Mouse (Mus musculus): Measurements from ENCODE around the gene Celsr2. TPM values are rescaled to one million over a fixed set of nuclear protein-coding genes. Genes with fewer than 3 reads are reported as not detected.

Celsr2 gene
- total RNA-seq, 4 experiments from 2014 or later, result 6.5 to 14.6 (median 9.5) TPM

- no peak for DNase-seq
These were observed 3.6 kb downstream of the Celsr2 start for GRCm38 (mm10) chr3:108411754-108412121.

- DNase-seq, result no peak
These were observed 4.2 kb downstream of the Celsr2 start for GRCm38 (mm10) chr3:108411026-108411753.

- no peak for DNase-seq
These were observed 5.0 kb downstream of the Celsr2 start for GRCm38 (mm10) chr3:108410359-108410714.

DNA sequence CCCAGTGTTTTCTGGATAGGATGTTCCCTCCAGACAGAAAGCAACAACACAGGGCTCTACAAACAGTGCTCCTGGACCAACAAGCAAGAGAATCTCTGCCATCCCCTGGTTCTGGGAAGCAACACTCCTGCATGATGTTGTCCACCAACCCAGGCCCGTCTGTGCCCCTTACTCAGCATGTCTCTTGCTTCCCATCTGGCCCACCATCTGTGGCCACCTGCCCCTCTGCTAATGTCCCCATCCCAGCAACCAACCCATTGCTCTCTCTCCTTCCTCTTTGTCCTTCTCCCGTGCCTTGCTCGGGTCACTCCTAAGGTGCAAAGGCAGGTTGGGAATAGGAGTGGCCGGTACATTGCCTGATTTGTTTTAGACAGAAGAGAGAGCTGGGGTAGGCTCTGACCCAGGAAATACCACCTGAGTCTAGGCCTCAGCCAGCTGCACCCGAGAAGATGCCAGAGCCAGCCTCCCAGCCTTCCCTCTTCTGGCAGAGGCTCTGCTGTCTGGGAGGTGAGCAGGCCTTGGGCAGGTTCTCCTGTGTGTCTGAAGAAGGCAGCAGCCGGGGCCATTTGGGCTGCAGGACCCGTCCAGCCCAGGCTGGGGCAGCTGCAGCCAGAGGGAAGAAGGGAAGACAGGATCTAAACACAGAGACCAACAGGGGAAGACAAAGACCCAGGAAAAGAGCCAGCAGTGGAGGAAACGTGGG is 5.5 kb downstream of the Celsr2 start:
- no peak for DNase-seq

DNA sequence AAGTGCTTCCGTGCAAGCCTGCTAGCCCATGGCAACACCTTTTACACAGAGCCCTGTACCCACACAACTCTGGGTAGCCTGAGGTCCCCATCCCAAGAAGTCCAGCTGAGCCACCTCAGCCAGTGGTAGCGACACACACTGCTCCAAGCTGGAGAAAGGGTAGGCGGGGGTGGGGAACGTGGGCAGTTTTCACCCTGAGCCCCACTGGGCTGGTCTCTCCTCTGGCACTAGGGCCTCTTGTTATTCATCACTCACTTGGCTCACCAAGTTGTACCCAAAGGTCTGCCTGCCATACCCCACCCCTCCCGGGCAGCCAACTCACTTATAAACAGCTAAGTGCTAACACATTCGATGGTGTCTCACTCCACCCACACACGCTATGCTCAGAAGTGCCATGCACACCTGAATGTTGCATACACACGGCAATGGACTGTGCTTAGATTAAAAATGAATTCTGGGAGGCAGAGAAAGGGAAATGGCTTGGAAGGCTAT is 6.8 kb downstream of the Celsr2 start:
- no peak for DNase-seq

DNA sequence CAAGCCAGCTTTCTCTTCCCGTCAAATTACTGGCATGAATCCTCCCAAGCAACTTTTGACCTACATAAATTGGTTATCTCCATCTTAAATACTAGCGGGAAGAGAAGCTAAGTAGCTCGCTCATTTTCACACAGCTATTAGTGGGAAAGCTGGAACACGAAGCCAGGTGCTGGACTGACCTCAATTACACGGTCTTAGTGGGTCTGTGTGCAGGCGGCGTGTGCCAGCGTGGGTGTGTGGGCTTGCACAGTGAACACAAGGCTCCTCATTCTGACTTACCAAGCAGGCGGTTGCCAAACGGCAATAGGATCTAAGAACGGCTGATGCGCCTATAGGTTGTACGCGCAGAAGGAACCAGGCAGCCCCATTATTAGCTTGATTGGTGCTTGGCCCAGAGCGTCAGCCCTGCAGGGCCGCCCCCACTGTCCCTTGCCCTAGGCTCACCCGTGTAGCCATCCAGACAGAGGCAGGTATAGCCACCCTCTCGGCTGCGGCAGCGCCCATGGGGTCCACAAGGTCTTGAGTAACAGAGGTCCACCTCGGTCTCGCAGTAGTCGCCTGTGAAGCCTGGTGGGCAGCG is 9.0 kb downstream of the Celsr2 start:
- DNase-seq, result no peak

DNA sequence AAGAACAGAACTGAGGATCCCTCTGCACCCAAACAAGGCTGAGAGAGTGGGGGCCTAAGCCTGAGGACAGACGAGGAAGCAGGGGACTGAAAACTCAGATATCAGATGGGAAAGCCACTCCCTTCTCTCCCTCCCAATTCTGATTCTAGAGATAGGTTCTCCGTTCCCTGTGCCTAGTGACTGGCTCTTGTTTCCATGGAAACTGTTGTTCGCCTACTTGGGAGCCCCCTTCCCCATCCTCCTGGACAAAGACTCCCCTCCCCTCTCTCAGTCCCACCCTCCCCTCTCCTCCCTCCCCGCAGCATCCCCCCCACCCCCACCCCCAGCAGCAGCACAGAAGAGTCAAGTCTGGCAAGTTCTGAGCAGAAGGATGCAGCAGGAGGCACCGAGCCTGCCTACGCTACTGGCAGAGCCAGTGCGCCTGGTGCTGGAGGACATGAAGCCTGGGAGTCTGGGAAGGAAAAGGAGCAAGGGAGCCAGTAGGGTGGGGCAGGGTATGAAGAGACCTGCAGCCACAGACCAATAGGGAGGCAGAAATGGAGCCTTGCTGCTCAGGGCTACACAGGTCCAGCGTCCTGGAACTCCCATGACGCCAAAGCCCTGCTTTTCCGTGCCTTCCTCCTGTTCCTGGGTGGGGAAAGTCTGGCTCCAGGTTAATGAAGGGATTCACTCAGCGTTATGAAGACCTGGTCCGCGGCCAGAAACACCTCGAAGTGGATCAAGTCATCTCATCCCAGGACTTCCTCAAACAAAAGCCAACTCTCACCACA is 9.6 kb downstream of the Celsr2 start:
- no peak for DNase-seq

DNA sequence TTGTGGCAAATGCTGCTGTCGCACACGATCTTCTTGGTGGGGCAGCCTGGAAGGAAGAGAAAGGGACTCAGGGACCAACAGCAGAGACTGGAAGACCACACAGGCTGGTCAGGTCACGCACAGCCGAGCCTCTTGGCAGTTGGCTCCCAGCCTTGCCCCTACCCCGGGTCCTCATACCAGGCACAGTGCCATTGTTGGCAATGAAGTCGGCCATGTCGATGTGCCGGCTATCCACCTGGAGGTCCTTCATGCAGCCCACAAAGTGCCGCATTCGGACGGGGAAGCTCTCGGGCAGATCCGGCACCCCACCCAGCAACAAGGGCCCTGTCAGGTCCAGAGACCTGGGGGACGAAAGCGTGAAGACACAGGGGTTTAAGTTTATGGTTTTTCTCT is 12.8 kb downstream of the Celsr2 start:
- no peak for DNase-seq

- DNase-seq, result peak; percentile 86
These were observed 13.4 kb downstream of the Celsr2 start for GRCm38 (mm10) chr3:108401692-108402527.

DNA sequence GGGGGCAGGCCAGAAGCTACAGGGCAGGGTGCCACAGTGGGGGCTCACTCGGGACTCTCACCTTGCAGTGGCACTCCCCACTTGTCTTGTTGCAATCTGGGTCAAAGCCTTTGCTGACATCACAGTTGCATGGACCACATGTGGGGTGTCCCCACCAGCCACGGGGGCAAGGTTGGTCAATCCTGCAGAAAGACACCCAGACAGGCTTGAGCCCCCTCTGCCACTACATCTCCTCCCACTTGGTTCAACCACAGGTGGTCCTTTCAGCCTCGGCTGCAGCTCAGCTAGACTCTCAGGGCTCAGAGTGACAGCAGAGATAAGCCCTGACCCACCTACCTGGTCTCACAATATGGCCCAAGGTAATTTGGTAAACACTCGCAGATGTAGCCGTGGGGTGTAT is 14.9 kb downstream of the Celsr2 start:
- no peak for DNase-seq

GRCm38 (mm10) chr3:108398281-108398680 is 17.1 kb downstream of the Celsr2 start:
- DNase-seq, result no peak

DNA sequence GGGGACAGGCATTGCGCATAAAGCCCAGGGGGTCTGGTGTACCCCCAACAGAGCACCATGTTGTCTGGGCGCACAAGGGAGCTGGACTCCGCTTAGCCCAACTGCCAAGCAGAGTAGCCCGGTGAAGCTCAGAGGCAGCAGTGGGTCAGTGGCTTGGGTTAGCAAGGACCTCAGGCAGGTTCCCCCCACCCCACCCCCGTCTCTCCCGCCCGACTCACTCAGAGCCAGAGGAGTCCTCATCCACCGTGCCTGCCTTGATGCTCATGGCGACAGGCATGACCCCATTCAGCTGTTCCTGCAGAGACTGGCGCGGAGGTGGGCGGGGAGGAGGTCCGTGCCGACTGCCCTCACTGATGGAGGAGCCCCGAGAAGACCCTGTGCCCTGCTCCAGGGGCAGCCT is 22.6 kb downstream of the Celsr2 start:
- no peak for DNase-seq

DNA sequence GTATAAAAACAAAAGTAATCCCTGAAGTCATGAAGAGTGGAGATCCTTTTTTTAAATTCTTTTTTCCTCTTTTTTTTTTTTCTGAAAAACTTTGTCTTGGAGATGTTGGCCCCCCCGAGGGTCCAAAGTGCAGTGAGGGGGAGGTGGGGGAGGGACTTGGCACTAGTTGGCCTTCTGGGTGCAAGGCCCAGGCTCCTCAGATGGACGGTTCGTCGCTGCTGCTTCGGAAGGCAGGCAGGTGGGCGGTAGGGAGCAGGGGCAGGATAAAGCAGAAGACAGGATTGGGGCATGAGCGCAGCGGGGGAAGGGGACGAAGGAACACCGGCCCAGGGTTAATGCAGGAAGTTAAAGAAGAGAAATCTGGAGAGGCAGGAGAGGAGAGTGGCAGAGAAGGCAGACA is 23.1 kb downstream of the Celsr2 start:
- DNase-seq, result no peak

DNA sequence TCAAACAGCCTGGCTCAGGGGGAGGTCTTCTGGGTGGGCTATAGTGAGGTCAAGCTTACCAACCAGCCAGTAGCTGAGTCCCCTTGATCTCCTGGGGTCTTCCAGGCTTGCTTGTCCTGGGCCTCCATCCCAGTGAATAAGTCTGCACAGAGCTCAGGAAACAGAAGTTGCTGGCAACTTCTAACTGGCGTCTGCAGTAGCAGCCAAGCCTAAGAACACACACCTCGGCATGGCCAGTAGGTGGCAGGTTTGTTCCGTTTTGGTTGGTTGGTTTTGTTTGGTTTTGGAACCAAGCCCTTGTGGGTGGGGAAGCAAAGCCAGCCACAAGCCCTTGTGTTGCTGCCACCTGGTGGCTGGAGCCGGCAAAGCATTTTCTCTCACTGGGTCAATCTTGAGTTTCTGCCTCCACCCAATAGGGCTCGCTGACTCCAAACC is 26.2 kb downstream of the Celsr2 start:
- DNase-seq, result peak; percentile 89

- DNase-seq, result no peak
These were observed 29.2 kb downstream of the Celsr2 start for GRCm38 (mm10) chr3:108386186-108386585.

GRCm38 (mm10) chr3:108384425-108384824 is 30.9 kb downstream of the Celsr2 start:
- no peak for DNase-seq

DNA sequence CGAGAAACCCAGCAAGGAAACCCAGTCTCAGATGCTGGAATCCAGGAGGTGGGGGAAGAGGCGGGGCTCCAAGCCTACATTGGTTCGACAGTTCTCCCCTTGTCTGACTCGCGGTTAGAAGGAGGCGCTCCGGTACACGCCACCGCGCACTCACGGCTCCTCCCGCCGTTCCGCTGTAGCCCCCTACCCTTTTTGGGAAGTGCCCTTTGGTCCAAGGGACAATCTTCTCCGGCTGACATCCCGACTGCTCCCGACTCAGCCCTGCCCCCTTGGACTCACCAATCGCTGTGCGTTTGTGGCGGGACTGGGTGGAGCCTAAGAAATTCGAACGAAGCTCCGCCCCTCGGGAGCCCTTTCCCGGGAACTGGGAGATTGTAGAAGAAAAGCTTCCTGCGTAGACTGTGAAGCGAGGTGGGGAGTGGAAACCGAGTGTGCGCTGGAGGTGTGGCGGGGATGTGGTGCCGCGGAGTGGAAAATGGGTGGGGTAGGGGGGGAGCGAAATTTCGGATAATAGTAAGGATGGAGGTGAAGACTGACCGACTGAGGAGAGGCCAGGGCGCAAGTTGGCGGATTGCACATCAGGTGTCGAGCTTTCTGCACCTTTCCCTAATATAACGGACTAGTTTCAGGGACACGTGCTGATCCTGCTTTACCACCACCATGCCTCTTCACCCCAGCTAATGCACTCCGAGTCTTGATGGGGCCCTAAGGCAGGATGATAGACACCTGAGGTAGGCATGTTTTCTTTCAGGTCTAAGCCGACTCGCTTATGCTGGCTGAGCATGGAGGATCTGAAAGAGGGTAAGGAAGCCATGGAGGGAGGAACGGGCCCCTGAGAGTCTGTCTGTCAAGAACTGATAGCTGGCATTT is 31.6 kb downstream of the Celsr2 start, which contains the start of gene Psrc1:
Psrc1 (plus strand) TSS at position 355 of the 870 bp plus-strand sequence.
- peak; percentile 82 for DNase-seq

- no peak for DNase-seq
These were observed 33.1 kb downstream of the Celsr2 start for GRCm38 (mm10) chr3:108381945-108382875.

DNA sequence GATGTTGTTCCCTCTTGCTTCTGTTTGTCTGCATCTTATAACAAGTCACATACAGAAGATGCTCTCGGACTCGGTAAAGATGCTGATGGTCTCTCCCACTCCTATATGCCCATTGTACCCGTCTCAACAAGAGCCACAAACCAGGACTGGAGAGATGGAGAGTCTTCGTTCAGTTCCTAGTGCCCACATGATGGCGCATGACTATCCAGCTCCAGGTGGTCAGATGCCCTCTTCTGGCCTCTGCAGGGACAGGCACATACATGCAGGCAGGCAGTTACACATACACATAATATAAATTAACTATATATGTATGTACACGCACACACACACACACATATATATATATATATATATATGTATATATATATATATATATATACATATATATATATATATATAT is 34.7 kb downstream of the Celsr2 start:
- DNase-seq, result no peak
